Mouse (Mus musculus) heart, postnatal 25 days (tissue): ENCODE measurements at regions not wholly inside any gene's neighbourhood (a gene's known extent, or its start where the extent isn't known, plus 50 kb on each side); places are given as distances from the start of the nearest gene placed in this dataset.

Source experiments
- DNase-seq: peaks from one replicate; pipeline ENCODE4 v3.0.0; 2022; ENCODE audit warnings: low spot score
- intact Hi-C: fragments of 180-260 bp; cut with DNase I; formaldehyde crosslinking; loops from one replicate; pipeline ENCODE4 v1.15.1; 2025

GRCm38 (mm10) chr7:79201246-79201645 is 52.4 kb upstream of the Mfge8 start:
- no peak for DNase-seq
- intact Hi-C loops, result no loop called here

- intact Hi-C loops, result no loop called here
- peak; percentile 55 for DNase-seq
These were observed 53.5 kb upstream of the Mfge8 start for GRCm38 (mm10) chr7:79202336-79202735.

DNA sequence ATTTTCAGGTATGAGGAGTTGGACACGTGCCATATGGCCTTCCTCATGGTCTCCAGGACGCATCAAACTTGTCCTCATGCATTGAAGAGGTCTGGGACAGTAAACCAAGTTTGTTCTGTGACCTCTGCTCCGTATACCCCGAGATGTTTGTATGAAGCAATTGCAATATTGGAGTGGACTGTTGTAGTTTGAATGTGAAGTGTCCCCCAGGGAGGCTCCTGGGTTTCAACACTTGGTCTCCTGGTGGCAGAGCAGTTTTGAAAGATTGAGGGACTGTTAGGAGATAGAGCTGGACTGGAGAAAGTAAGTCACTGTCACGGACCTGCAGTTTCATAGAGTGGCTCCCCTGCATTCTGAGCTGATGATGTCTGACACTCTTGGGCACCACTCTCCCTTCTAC is 54.6 kb upstream of the Mfge8 start:
- DNase-seq, result no peak
- intact Hi-C loops, result no loop called here

DNA sequence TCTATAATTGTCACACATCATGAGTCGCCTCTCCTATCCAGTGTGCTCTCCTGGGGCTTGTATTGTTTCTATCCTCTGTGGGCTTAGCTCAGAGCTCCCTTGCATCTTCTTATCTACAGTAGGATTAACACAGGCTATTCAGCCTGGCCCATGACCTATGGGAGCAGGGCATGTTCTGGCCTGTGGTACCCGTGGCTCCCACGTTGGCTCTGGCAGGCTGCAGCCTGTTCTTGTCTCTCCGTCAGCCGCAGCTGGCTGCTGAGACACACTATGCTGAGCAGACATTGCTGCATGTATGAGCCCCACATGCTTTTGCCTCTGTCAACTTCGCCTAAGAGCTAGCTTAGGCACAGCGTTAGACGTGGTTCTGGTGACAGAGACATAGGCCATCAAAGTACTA is 58.3 kb upstream of the Mfge8 start:
- no peak for DNase-seq
- intact Hi-C loops, result no loop called here

DNA sequence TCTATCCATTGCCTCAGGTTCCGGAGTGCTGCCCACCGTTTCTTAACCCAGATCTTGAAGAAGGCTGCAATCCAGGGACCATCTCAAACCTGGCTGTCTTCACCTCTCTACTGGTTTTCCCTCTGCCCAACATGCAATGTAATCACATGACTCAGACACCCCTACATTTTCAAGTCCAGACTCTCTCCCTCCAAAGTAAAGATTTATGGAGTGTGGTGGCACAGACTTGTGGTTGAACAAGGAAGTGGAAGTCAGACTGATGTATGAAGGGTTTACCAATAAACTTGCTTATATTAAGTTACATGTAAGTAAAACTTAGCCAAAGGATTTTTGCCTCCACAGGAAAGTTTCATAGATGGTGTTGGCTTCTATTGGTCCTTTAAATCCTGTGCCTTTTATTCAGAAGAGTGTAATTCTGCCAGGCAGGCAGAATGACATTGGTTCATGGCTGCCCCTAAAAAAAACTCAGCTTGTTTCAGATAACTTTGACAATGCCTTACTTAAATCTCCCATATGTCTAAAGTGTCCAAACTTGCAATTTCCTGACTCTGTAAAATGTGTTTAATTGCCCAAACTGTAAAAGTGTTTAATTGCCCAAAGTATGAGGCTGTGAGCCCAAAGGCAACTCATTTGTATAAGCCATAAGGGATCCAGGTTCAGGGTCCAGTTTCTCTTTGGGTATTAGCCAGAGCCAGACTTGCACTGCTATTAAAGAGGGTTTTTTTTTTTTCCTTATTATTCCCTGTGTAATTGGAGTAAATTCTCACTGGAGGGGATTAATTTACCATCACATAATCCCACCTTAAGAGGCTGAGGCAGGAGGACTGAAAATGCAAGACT is 61.7 kb upstream of the Mfge8 start:
- intact Hi-C loops, result no loop called here
- no peak for DNase-seq

GRCm38 (mm10) chr7:79211287-79211976 is 61.6 kb upstream of the Abhd2 start:
- no peak for DNase-seq
- intact Hi-C loops, result no loop called here

- intact Hi-C loops, result no loop called here
- DNase-seq, result no peak
These were observed 60.8 kb upstream of the Abhd2 start for GRCm38 (mm10) chr7:79212231-79212630.

GRCm38 (mm10) chr7:79215001-79215400 is 58.0 kb upstream of the Abhd2 start:
- DNase-seq, result no peak
- intact Hi-C loops, result no loop called here

GRCm38 (mm10) chr7:79217232-79217631 is 55.8 kb upstream of the Abhd2 start:
- intact Hi-C loops, result no loop called here
- no peak for DNase-seq

DNA sequence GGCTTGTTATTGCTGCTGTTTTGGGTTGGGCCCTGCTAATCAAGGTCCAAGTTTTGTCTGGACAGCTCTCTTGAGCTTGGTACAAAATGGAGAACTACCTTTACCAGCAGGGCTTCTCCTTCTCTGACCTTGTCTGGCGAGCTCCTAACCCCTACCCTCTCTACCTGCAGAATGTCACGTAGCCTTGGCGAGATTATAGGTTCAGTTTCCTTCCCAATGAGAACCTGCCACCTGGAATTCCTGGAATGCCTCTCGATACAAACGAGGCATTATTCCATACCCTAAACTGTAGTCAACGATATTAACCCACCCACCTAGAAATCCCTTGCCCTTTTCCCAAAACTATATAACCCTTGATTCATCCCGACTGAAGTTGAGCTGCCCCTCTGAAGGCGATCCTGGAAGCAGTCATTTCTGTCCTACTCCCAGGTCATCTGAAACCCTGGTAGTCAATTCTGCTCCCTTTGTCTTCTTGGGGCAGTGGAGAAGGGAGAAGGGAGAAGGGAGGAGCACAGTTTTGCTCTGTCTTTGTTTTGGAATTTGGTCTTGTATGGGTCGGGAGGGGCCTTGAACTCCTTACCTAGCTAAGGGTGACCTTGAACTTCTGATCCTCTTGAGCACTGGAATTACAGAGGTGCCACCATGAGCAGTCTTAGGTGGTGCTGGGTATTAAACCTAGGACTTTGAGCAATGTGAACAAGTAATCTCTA is 50.2 kb upstream of the Abhd2 start:
- DNase-seq, result no peak
- intact Hi-C loops, result no loop called here
